Mouse (Mus musculus): ENCODE measurements around the gene Aldh1l1. TPM values are rescaled to one million over a fixed set of nuclear protein-coding genes. Genes with fewer than 3 reads are reported as not detected.

Aldh1l1 gene
- polyA plus RNA-seq, 1 experiment from 2014 or later, result 6.5 TPM

DNA sequence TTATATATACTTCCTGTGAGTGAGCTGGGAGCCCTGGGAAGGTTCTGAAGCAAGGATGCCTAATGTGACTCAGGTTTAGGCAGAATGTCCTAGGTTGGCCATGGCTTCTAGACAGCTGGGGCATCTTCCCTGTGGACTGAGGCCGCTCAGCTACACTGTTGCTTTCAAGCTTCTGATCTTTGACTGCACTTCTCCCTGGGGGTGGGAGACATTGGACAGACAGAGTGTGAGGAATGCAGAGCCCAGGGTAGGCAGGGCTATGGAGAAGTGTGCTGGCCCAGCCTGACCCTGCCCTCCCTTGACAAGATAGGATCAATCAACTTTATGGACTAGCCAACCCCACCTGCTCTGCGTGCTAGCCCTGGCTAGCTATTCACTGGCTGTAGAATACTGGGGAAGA, 25.0 kb upstream of the Aldh1l1 start:
- no peak overlapping the region for H3K9ac ChIP-seq (ENCODE audit: low read depth, low read length)
- no peak overlapping the region for H3K4me2 ChIP-seq
- peaks cover 46% of the 10 kb centered on the region for H3K27me3 ChIP-seq (replicated peaks; ENCODE audit: control insufficient read depth, insufficient read depth, low read length)
- no peaks in the 10 kb centered on the region for H3K36me3 ChIP-seq (ENCODE audit: control insufficient read depth, insufficient read depth, low read length)
- DNase-seq (ENCODE audit: low spot score) (no peak), ATAC-seq (replicated peaks; ENCODE audit: low FRiP score) (no peak)
- WGBS, result 38% methylated on average over 2 of the region's 2 CpGs
- no peaks in the 10 kb centered on the region for H3K9me3 ChIP-seq (ENCODE audit: control insufficient read depth, low read length)
- no peak overlapping the region for H3K27ac ChIP-seq (ENCODE audit: low read depth, low read length)
- no peak overlapping the region for H3K4me3 ChIP-seq (ENCODE audit: low read depth, low read length)
- peaks cover 7% of the 10 kb centered on the region for H3K4me1 ChIP-seq (replicated peaks; ENCODE audit: control insufficient read depth, insufficient read depth, low read length)

DNA sequence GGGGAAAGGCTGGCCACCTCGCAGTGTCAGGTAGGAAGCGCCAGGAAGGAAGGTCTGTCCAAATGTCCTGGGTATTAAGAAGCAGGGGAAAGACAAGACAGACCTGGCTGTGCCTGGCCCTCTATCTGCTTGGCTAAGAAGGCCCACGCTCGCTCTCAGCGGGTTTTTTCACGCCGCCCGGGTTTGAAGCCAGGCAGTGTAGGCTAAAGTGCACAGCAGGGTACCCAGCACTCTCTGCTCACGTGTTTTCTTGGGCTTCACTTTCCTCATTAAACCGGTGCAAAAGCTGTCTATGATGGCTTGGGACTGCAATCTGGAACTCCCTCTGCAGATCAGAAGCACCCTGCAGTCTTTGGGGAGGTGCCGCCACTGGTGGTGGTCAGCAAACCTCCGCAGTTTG, 24.5 kb upstream of the Aldh1l1 start:
- H3K4me1 ChIP-seq (replicated peaks; ENCODE audit: control insufficient read depth, insufficient read depth, low read length), result peaks cover 7% of the 10 kb centered on the region
- peak overlapping the region; percentile 91 for H3K4me2 ChIP-seq
- WGBS, result 14% methylated on average over 12 of the region's 12 CpGs
- no peak overlapping the region for H3K9ac ChIP-seq (ENCODE audit: low read depth, low read length)
- H3K4me3 ChIP-seq (ENCODE audit: low read depth, low read length), result peak overlapping the region; percentile 64
- no peak for ATAC-seq (replicated peaks; ENCODE audit: low FRiP score)
- H3K27me3 ChIP-seq (replicated peaks; ENCODE audit: control insufficient read depth, insufficient read depth, low read length), result peaks cover 46% of the 10 kb centered on the region
- H3K9me3 ChIP-seq (ENCODE audit: control insufficient read depth, low read length), result no peaks in the 10 kb centered on the region
- H3K36me3 ChIP-seq (ENCODE audit: control insufficient read depth, insufficient read depth, low read length), result no peaks in the 10 kb centered on the region
- no peak overlapping the region for H3K27ac ChIP-seq (ENCODE audit: low read depth, low read length)
- no peak for DNase-seq (ENCODE audit: low spot score)

DNA sequence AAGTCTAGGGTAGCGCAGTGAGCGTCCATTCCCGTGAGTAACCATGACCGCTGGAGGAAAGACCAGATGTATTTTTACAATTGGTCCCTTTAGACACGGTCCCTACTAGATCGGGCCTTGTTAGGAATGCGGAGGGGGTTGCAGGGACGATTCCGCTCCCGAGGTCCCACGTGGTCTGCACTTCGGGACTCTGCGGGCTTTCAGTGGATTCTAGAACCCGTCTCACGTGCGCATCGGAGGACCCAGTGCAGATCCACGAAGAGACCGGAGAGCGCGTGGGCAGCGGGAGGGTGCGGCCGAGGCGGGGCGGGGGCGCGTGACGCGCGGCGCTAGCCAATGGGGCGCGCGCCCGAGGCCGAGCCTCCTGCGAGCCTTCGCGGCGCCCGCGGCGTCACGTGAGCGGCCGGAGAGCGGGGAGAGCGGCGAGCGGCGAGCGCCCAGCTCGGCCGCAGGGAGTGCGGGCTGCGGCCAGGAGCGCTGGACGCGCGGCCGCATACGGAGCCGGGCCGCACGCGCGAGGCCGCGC, 24.0 kb upstream of the Aldh1l1 start, which contains the start of gene Klf15:
Gene Klf15, plus strand, starts transcription at position 396 of the 526 bp plus-strand sequence.
- H3K4me2 ChIP-seq, result peak within 1 kb of the TSS; percentile 91
- DNase-seq (ENCODE audit: low spot score), result peak; percentile 57
- peak within 1 kb of the TSS; percentile 74 for H3K27ac ChIP-seq (ENCODE audit: low read depth, low read length)
- peaks cover 7% of the 10 kb centered on the region for H3K4me1 ChIP-seq (replicated peaks; ENCODE audit: control insufficient read depth, insufficient read depth, low read length)
- peak; percentile 60 for ATAC-seq (replicated peaks; ENCODE audit: low FRiP score)
- no peaks in the 10 kb centered on the region for H3K9me3 ChIP-seq (ENCODE audit: control insufficient read depth, low read length)
- no peaks in the 10 kb centered on the region for H3K36me3 ChIP-seq (ENCODE audit: control insufficient read depth, insufficient read depth, low read length)
- WGBS, result under 1% methylated on average over 70 of the region's 70 CpGs
- peak within 1 kb of the TSS; percentile 55 for H3K9ac ChIP-seq (ENCODE audit: low read depth, low read length)
- H3K4me3 ChIP-seq (ENCODE audit: low read depth, low read length), result peak within 1 kb of the TSS; percentile 64
- H3K27me3 ChIP-seq (replicated peaks; ENCODE audit: control insufficient read depth, insufficient read depth, low read length), result peaks cover 46% of the 10 kb centered on the region

DNA sequence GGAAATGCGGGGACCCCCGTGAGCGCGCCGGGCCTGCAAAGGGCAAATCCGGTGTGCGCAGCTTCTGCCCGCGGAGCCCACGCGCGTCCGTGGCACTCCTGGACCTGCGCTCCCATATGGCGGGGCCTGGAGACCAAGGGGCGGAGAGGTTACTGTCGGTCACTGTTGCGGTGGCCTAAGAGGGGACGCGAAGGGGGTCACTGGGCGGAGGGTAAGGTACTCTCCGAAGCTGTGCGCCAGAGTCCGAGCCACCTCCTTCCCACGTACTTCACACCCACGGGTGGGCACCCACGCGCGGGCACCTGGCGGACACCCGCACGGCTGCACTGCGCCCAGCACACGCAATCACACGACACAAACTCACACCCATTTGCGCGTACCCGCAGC, 23.4 kb upstream of the Aldh1l1 start:
- DNase-seq (ENCODE audit: low spot score), result peak; percentile 40
- Histone ChIP-seq H3K4me3 (ENCODE audit: low read depth, low read length) (peak overlapping the region; percentile 64), H3K9me3 (ENCODE audit: control insufficient read depth, low read length) (no peaks in the 10 kb centered on the region), H3K9ac (ENCODE audit: low read depth, low read length) (peak overlapping the region; percentile 55), H3K27me3 (replicated peaks; ENCODE audit: control insufficient read depth, insufficient read depth, low read length) (peaks cover 46% of the 10 kb centered on the region), H3K4me1 (replicated peaks; ENCODE audit: control insufficient read depth, insufficient read depth, low read length) (peaks cover 7% of the 10 kb centered on the region), H3K36me3 (ENCODE audit: control insufficient read depth, insufficient read depth, low read length) (no peaks in the 10 kb centered on the region), H3K4me2 (peak overlapping the region; percentile 91), H3K27ac (ENCODE audit: low read depth, low read length) (peak overlapping the region; percentile 74)
- ATAC-seq (replicated peaks; ENCODE audit: low FRiP score), result 0 out of 2 replicates have a peak, but pooled peaks have one; percentile 3
- 2% methylated on average over 38 of the region's 38 CpGs for WGBS

DNA sequence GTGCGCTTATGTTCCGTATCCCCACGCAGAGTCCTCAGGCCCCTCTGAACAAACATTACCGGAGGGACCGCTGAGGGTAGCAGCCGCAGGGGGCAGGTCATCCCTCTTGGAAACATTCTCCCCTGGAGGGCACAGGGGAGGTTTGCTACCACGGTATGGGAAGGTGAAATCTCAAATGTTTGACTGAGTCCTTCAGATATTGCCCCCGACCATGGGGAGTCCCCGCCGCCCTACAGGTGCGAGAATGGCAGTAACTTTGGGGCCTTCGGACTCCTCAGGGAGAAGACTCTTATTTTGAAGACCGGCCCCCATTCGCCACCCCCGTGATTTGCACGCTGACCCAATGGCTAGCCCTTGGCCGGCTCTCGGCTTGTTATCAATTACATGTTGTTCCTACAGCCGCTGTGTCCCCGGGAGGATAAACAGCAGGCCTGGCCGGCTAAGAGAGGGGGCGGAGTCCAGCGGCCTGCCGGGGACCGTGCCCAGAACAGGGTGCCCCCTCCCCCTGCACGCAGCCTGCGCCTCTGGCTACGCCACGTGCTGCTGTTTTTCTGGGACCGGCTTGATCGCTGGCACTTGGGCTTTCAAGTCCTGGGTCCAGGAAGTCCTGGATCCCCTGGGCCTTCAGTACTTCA, 22.9 kb upstream of the Aldh1l1 start:
- Histone ChIP-seq H3K4me1 (replicated peaks; ENCODE audit: control insufficient read depth, insufficient read depth, low read length) (peaks cover 7% of the 10 kb centered on the region), H3K27ac (ENCODE audit: low read depth, low read length) (peak overlapping the region; percentile 74), H3K9ac (ENCODE audit: low read depth, low read length) (peak overlapping the region; percentile 55), H3K36me3 (ENCODE audit: control insufficient read depth, insufficient read depth, low read length) (no peaks in the 10 kb centered on the region), H3K9me3 (ENCODE audit: control insufficient read depth, low read length) (no peaks in the 10 kb centered on the region), H3K4me3 (ENCODE audit: low read depth, low read length) (peak overlapping the region; percentile 64), H3K4me2 (peak overlapping the region; percentile 91), H3K27me3 (replicated peaks; ENCODE audit: control insufficient read depth, insufficient read depth, low read length) (peaks cover 46% of the 10 kb centered on the region)
- DNase-seq (ENCODE audit: low spot score) (peak; percentile 76), ATAC-seq (replicated peaks; ENCODE audit: low FRiP score) (peak; percentile 72)
- under 1% methylated on average over 31 of the region's 31 CpGs for WGBS

DNA sequence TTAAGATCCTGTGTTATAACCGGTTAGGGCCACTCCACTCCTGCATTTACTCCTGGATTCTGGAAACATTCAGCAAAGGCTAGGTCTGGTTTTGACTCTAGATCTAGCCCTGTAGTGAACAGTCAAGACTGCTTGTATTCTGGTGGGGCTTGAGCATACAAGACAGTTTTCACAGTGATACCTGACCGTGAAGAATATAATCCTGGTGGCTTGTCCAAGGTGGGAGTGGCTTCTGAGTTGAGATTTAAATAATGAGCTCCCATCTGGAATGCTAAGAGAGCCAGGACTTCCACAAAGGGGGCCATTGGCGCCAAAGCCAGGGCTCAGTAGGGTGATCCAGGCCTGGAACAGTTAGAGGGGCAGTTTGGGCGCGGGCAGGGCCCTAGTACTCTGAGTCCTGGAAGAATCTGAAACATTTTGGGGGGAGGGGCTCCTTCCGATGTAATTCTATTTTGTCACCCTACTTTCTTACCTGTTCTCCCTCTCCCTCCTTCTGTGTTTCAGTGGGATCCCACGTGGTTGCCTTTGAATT, 22.3 kb upstream of the Aldh1l1 start:
- H3K9ac ChIP-seq (ENCODE audit: low read depth, low read length), result no peak overlapping the region
- no peaks in the 10 kb centered on the region for H3K36me3 ChIP-seq (ENCODE audit: control insufficient read depth, insufficient read depth, low read length)
- H3K4me3 ChIP-seq (ENCODE audit: low read depth, low read length), result peak overlapping the region; percentile 64
- H3K27ac ChIP-seq (ENCODE audit: low read depth, low read length), result no peak overlapping the region; the same call in 1 of the 2 replicates
- H3K4me2 ChIP-seq, result peak overlapping the region; percentile 91
- WGBS, result 40% methylated on average over 7 of the region's 7 CpGs
- H3K4me1 ChIP-seq (replicated peaks; ENCODE audit: control insufficient read depth, insufficient read depth, low read length), result peaks cover 7% of the 10 kb centered on the region
- no peaks in the 10 kb centered on the region for H3K9me3 ChIP-seq (ENCODE audit: control insufficient read depth, low read length)
- H3K27me3 ChIP-seq (replicated peaks; ENCODE audit: control insufficient read depth, insufficient read depth, low read length), result peaks cover 46% of the 10 kb centered on the region
- no peak for DNase-seq (ENCODE audit: low spot score)
- no peak for ATAC-seq (replicated peaks; ENCODE audit: low FRiP score)

DNA sequence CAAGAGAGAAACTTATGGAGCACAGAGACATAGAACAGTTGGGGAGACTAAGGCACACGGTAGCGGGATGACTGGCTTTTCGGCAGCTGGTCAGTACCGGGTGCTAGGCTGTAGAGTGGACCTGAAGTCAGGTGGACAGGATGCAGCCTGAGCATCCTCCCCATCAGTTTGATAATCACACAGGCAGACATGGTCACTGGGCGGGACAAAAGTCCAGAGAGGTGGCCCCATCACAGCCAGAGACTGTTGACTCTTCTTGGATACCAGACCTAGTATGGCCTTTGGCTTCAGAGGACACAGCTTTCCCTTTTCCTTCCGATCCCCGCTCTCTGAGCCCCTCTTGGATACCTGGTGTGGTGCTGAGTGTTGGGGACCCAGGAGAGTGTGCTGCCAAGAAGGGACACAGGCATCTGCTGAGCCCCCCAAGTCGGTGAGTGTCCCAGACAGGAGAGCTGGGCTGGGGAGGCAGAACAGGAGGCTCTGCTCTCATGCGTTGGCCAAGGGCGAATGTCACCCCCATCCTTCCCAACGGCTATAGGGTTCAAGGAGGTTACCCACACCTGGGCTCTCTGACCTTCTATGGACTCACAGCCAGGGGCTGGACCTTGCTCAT, 21.1 kb upstream of the Aldh1l1 start:
- Histone ChIP-seq H3K27ac (ENCODE audit: low read depth, low read length) (peak overlapping the region; percentile 62; the same call in 1 of the 2 replicates), H3K9ac (ENCODE audit: low read depth, low read length) (no peak overlapping the region), H3K36me3 (ENCODE audit: control insufficient read depth, insufficient read depth, low read length) (no peaks in the 10 kb centered on the region), H3K4me2 (peak overlapping the region; percentile 2; the same call in 1 of the 2 replicates), H3K4me1 (replicated peaks; ENCODE audit: control insufficient read depth, insufficient read depth, low read length) (peaks cover 7% of the 10 kb centered on the region), H3K4me3 (ENCODE audit: low read depth, low read length) (no peak overlapping the region), H3K9me3 (ENCODE audit: control insufficient read depth, low read length) (no peaks in the 10 kb centered on the region), H3K27me3 (replicated peaks; ENCODE audit: control insufficient read depth, insufficient read depth, low read length) (peaks cover 46% of the 10 kb centered on the region)
- ATAC-seq (replicated peaks; ENCODE audit: low FRiP score), result no peak
- WGBS, result 79% methylated on average over 11 of the region's 11 CpGs
- no peak for DNase-seq (ENCODE audit: low spot score)

DNA sequence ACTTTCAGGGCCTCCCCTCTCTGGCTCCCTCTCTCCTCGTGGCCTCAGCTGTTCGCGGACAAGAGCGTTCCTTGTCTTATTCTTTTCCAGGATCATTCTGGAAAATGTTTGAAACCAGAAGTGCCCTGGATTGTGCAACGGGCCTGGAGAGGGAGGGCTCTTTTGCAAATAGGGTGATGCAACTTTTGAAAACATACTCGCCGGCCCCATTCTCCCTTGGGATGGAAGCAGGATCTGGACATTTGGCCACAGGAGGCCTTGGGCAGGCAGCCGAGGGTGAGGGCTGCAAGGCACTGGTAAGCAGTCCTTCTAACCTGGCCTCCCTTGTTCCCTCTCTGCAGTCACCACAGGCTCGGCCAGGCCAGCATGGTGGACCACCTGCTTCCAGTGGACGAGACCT, 20.1 kb upstream of the Aldh1l1 start:
- Histone ChIP-seq H3K27ac (ENCODE audit: low read depth, low read length) (peak overlapping the region; percentile 62), H3K4me2 (peak overlapping the region; percentile 18; the same call in 1 of the 2 replicates)

More for the DNA sequence above, 20.1 kb upstream of the Aldh1l1 start:
- H3K36me3 ChIP-seq (ENCODE audit: control insufficient read depth, insufficient read depth, low read length), result no peaks in the 10 kb centered on the region
- DNase-seq (ENCODE audit: low spot score) (no peak), ATAC-seq (replicated peaks; ENCODE audit: low FRiP score) (no peak)
- H3K9me3 ChIP-seq (ENCODE audit: control insufficient read depth, low read length), result no peaks in the 10 kb centered on the region
- H3K9ac ChIP-seq (ENCODE audit: low read depth, low read length), result no peak overlapping the region
- H3K27me3 ChIP-seq (replicated peaks; ENCODE audit: control insufficient read depth, insufficient read depth, low read length), result peaks cover 39% of the 10 kb centered on the region
- no peak overlapping the region for H3K4me3 ChIP-seq (ENCODE audit: low read depth, low read length)
- WGBS, result 74% methylated on average over 10 of the region's 10 CpGs
- H3K4me1 ChIP-seq (replicated peaks; ENCODE audit: control insufficient read depth, insufficient read depth, low read length), result peaks cover 7% of the 10 kb centered on the region
